Mouse (Mus musculus): Measurements from ENCODE around the gene Dnttip1.
"Not testable (repeated sequence)": the region's sequence is repeated elsewhere in the genome, so short reads cannot be mapped to it uniquely, and the experiment has no call there.

The Dnttip1 gene

GRCm38 (mm10) chr2:164745843-164746479 lies at the start of gene Dnttip1, which contains the start of gene Wfdc3:
Gene Dnttip1, plus strand, starts transcription at chr2:164745983.
Gene Wfdc3, minus strand, starts transcription at chr2:164745931.
- DNase-seq (ENCODE audit: low spot score), result peak; percentile 87

- DNase-seq (ENCODE audit: low spot score), result no peak
Observed at GRCm38 (mm10) chr2:164698201-164698600, 47.6 kb upstream of the Dnttip1 start, which contains the start of gene Spint4. Gene Spint4, plus strand, starts transcription at chr2:164698501.

GRCm38 (mm10) chr2:164700959-164701358 lies 44.8 kb upstream of the Dnttip1 start:
- no peak for DNase-seq (ENCODE audit: low spot score)

- DNase-seq (ENCODE audit: low spot score), result no peak
Observed at GRCm38 (mm10) chr2:164701761-164702160, 44.0 kb upstream of the Dnttip1 start.

GRCm38 (mm10) chr2:164704235-164704634 lies 41.5 kb upstream of the Dnttip1 start:
- no peak for DNase-seq (ENCODE audit: low spot score)

GRCm38 (mm10) chr2:164705328-164705727 lies 40.5 kb upstream of the Dnttip1 start:
- DNase-seq (ENCODE audit: low spot score), result no peak

- no peak for DNase-seq (ENCODE audit: low spot score)
Observed at GRCm38 (mm10) chr2:164705991-164706390, 39.8 kb upstream of the Dnttip1 start.

- DNase-seq (ENCODE audit: low spot score), result no peak
Observed at GRCm38 (mm10) chr2:164715005-164715404, 30.8 kb upstream of the Dnttip1 start, which contains the start of gene Spint5. Gene Spint5, plus strand, starts transcription at chr2:164715305.

- not testable (repeated sequence) for DNase-seq (ENCODE audit: low spot score)
Observed at GRCm38 (mm10) chr2:164716194-164716786, 29.5 kb upstream of the Dnttip1 start.

GRCm38 (mm10) chr2:164723276-164723675 lies 22.5 kb upstream of the Dnttip1 start:
- DNase-seq (ENCODE audit: low spot score), result no peak

- peak; percentile 42 for DNase-seq (ENCODE audit: low spot score)
Observed at GRCm38 (mm10) chr2:164725895-164726619, 19.7 kb upstream of the Dnttip1 start.

- DNase-seq (ENCODE audit: low spot score), result no peak
Observed at GRCm38 (mm10) chr2:164731719-164732118, 14.1 kb upstream of the Dnttip1 start.

GRCm38 (mm10) chr2:164733259-164733658 lies 12.5 kb upstream of the Dnttip1 start:
- DNase-seq (ENCODE audit: low spot score), result no peak

GRCm38 (mm10) chr2:164734839-164735238 lies 10.9 kb upstream of the Dnttip1 start:
- no peak for DNase-seq (ENCODE audit: low spot score)

GRCm38 (mm10) chr2:164735446-164735845 lies 10.3 kb upstream of the Dnttip1 start:
- no peak for DNase-seq (ENCODE audit: low spot score)

- no peak for DNase-seq (ENCODE audit: low spot score)
Observed at GRCm38 (mm10) chr2:164737377-164738090, 8.2 kb upstream of the Dnttip1 start.

GRCm38 (mm10) chr2:164739876-164740275 lies 5.9 kb upstream of the Dnttip1 start:
- DNase-seq (ENCODE audit: low spot score), result no peak

GRCm38 (mm10) chr2:164744987-164745386 lies 796 bp upstream of the Dnttip1 start:
- no peak for DNase-seq (ENCODE audit: low spot score)

GRCm38 (mm10) chr2:164746693-164747092 lies 910 bp downstream of the Dnttip1 start:
- no peak for DNase-seq (ENCODE audit: low spot score)

- DNase-seq (ENCODE audit: low spot score), result no peak
Observed at GRCm38 (mm10) chr2:164748191-164748590, 2.4 kb downstream of the Dnttip1 start.

GRCm38 (mm10) chr2:164748991-164749390 lies 3.2 kb downstream of the Dnttip1 start:
- DNase-seq (ENCODE audit: low spot score), result no peak

GRCm38 (mm10) chr2:164752454-164752853 lies 6.7 kb downstream of the Dnttip1 start:
- no peak for DNase-seq (ENCODE audit: low spot score)

All from left cerebral cortex, adult 11 months (tissue).